Mouse (Mus musculus) ES-E14 (cell line): Measurements from ENCODE around the gene Rnf103. TPM values are rescaled to one million over a fixed set of nuclear protein-coding genes. Genes with fewer than 3 reads are reported as not detected.

Source experiments
- DNase-seq: peaks from one replicate; pipeline ENCODE4 v3.0.0-alpha.2; 2013; ENCODE audit warnings: low read depth, low spot score
- H3K27ac ChIP-seq: 2 replicates; pipeline ENCODE4 v1.5.1; 2012; ENCODE audit warnings: low read depth, mild to moderate bottlenecking, low read length, moderate library complexity, mixed read lengths; ENCODE audit not compliant: poor library complexity, insufficient read depth, severe bottlenecking
- H3K36me3 ChIP-seq: 2 replicates; pipeline ENCODE4 v1.6.1; 2012; ENCODE audit warnings: mild to moderate bottlenecking, low read length, moderate library complexity, mixed read lengths; ENCODE audit not compliant: control insufficient read depth, poor library complexity, insufficient read depth, severe bottlenecking
- H3K4me1 ChIP-seq, 2 experiments: fragments of 150-350 bp in 1 of 2; sonication (generic) in 1 of 2; 2 replicates each; pipeline ENCODE4 v1.6.1; 2012; ENCODE audit warnings: low read length in 2 of 2, mild to moderate bottlenecking in 1 of 2, mixed read lengths in 1 of 2; ENCODE audit not compliant: control insufficient read depth in 2 of 2, insufficient read depth in 2 of 2, poor library complexity in 1 of 2
- H3K4me3 ChIP-seq, 2 experiments: fragments of 150-350 bp in 1 of 2; sonication (generic) in 1 of 2; 2 replicates each; pipeline ENCODE4 v1.5.1; 2012; ENCODE audit warnings: low read length in 2 of 2, low read depth in 1 of 2, mild to moderate bottlenecking in 1 of 2, mixed read lengths in 1 of 2; ENCODE audit not compliant: insufficient read depth in 1 of 2, poor library complexity in 1 of 2, severe bottlenecking in 1 of 2
- H3K9ac ChIP-seq: 2 replicates; pipeline ENCODE4 v1.6.1; 2012; ENCODE audit warnings: low read depth, mild to moderate bottlenecking, low read length, mixed read lengths; ENCODE audit not compliant: poor library complexity, insufficient read depth, severe bottlenecking
- H3K9me3 ChIP-seq: fragments of 150-350 bp; sonication (generic); 2 replicates; pipeline ENCODE4 v1.6.1; 2012; ENCODE audit warnings: low read depth, mild to moderate bottlenecking, low read length; ENCODE audit not compliant: control insufficient read depth, insufficient read depth
- CHD2 ChIP-seq: IDR thresholded peaks from 2 replicates; pipeline ENCODE4 v1.6.1; 2014; ENCODE audit warnings: mild to moderate bottlenecking, low read depth, low read length, inconsistent platforms
- HCFC1 ChIP-seq: IDR thresholded peaks from 2 replicates; pipeline ENCODE4 v1.6.1; 2012; ENCODE audit warnings: low read length, inconsistent platforms, borderline replicate concordance; ENCODE audit not compliant: insufficient read depth
- MAFK ChIP-seq: IDR thresholded peaks from 2 replicates; pipeline ENCODE4 v1.6.1; 2014; ENCODE audit warnings: mild to moderate bottlenecking, low read depth, low read length, inconsistent platforms; ENCODE audit not compliant: insufficient read depth
- ZC3H11A ChIP-seq: IDR thresholded peaks from 2 replicates; pipeline ENCODE4 v1.6.1; 2012; ENCODE audit warnings: low read depth, mild to moderate bottlenecking, inconsistent platforms, low read length, borderline replicate concordance
- ZNF384 ChIP-seq: IDR thresholded peaks from 2 replicates; pipeline ENCODE4 v1.6.1; 2012; ENCODE audit warnings: low read depth, low read length, inconsistent platforms
- in situ Hi-C, 2 experiments: fragments of 600-800 bp; cut with MboI; formaldehyde crosslinking; loops; one replicate each; pipeline ENCODE4 v1.15.1; 2025; ENCODE audit warnings: low sequenced_read_pairs in 2 of 2, inconsistent platforms in 1 of 2; ENCODE audit not compliant: unreplicated experiment in 2 of 2
- total RNA-seq: library from RNA; depleted of rRNA; stranded (reverse); fragments of 300-350 nt; gene quantifications from 2 replicates; pipeline ENCODE4 v1.2.3, GENCODE M21; 2012

The Rnf103 gene
- total RNA-seq, 1 experiment = 7.3 TPM

DNA sequence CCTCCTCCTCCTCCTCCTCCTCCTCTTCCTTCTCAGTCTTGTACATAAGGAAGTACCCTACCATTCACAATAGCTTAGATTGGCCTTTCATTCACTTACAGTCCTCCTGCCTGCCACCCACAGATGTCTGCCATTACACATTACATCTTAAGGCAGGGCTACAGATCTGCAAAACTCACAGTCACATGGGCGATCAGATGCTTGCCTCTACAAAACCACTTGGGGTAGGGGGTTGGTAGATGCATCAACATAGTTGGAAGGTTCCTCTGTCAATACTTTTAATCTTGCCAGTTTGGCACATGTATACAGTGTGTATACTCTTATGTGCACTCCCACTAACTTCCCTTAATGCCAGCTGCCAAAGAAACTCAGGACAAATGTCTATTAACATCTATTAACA lies 13.6 kb upstream of the Rnf103 start:
- DNase-seq = no peak
- Histone ChIP-seq H3K27ac (no peak overlapping the region), H3K9ac (no peak overlapping the region), H3K36me3 (no peaks in the 10 kb centered on the region), H3K4me3 (no peak overlapping the region), H3K4me1 (no peaks in the 10 kb centered on the region), H3K9me3 (no peaks in the 10 kb centered on the region)
- TF ChIP-seq MAFK (no peak), ZC3H11A (no peak), CHD2 (no peak), ZNF384 (no peak), HCFC1 (no peak)
- in situ Hi-C loops = no loop called here

DNA sequence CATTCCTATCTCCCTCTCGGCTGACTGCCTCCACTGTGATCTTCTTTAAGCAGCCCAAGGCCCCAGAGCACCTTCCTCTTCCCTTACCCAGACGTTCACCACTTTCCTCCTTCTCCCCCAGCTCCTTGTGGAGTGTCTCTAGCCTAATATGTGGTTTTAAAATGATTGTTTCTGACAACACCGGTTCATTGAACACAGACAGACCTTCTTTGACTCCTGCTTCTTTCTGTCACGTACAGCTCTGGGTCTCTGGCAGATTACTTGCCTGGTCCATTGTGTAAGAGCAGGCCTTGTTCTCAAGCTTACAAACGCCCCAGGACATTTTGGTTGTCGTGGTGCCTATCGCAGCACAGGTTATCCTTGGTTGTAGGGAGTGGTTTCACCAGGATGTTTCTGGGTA lies 12.6 kb upstream of the Rnf103 start:
- Histone ChIP-seq H3K27ac (no peak overlapping the region), H3K9me3 (no peaks in the 10 kb centered on the region), H3K36me3 (no peaks in the 10 kb centered on the region), H3K4me1 (no peaks in the 10 kb centered on the region), H3K9ac (no peak overlapping the region), H3K4me3 (no peak overlapping the region)
- TF ChIP-seq MAFK (no peak), ZC3H11A (no peak), CHD2 (no peak)
- in situ Hi-C loops = no loop called here
- no peak for DNase-seq

DNA sequence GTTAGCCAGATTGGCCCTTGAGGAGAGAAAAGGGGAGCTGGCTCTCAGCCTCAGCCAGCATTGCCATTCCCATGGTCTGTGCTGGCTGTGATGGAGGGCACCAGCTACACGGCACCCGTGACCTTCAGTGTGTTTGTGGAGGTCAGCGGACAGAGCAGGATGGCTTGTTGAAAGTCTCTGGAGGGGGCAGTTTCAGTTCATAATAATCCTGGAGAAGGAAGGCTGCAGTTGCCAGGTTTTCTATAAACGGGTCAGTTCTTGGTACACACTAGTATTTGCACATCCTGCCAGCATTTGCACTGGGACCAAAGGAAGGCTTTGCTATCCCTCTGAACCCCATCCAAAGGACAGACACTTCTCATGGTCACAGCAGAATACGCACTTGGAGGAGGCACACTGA lies 8.4 kb upstream of the Rnf103 start:
- Histone ChIP-seq H3K4me3 (no peak overlapping the region), H3K36me3 (no peaks in the 10 kb centered on the region), H3K9ac (no peak overlapping the region), H3K4me1 (peaks cover 0 to 2% of the 10 kb centered on the region in 2 experiments; a peak in 1 of 4 replicates), H3K9me3 (no peaks in the 10 kb centered on the region), H3K27ac (no peak overlapping the region)
- TF ChIP-seq ZNF384 (no peak), CHD2 (no peak), ZC3H11A (no peak), HCFC1 (no peak), MAFK (no peak)
- in situ Hi-C loops = no loop called here
- no peak for DNase-seq

DNA sequence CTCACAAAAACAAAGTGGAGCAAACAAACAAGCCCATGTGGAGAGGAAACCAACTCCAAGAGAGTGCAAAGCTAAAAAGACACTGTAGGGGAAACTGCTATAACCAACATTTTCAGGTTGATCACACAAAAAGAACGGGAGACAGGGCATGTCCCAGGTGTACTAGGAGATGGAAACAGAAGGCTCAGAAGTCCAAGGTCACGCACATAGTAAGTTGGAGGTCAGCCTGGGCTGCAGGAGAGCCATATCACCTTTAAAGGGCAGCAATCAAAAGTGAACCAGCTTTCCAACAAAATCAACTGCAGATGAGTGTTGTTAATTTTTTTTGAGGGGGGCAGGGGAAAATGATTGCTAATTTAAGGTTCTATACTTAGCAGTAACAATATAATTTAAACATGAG lies 7.5 kb upstream of the Rnf103 start:
- Histone ChIP-seq H3K36me3 (no peaks in the 10 kb centered on the region), H3K27ac (no peak overlapping the region), H3K4me3 (no peak overlapping the region), H3K9ac (no peak overlapping the region), H3K4me1 (peaks cover 0 to 2% of the 10 kb centered on the region in 2 experiments; a peak in 1 of 4 replicates), H3K9me3 (no peaks in the 10 kb centered on the region)
- TF ChIP-seq CHD2 = no peak
- no peak for TF ChIP-seq HCFC1
- TF ChIP-seq ZNF384 = no peak
- no peak for TF ChIP-seq MAFK
- in situ Hi-C loops = no loop called here
- DNase-seq = no peak

DNA sequence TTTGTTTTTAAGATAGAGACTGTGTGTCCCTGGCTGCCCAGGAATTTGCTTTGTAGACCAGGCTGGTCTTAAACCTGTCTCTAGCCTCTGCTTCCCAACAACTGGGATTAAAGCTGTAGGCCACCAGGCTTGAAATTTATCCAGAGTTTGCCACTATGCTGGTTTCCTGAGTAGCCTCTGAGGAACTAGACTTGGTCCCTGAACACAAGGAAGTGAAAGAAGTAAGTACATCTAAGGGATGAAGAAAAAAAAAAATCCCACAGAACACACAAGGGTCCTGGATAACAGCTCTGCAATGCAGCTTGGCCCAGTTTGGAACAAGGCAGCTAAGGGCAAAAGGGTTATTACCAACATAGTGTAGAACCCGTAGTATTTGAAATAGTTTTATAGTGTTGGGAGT lies 6.8 kb upstream of the Rnf103 start:
- TF ChIP-seq HCFC1 (no peak), CHD2 (no peak), MAFK (no peak), ZC3H11A (no peak), ZNF384 (no peak)
- Histone ChIP-seq H3K4me1 (peaks cover 0 to 2% of the 10 kb centered on the region in 2 experiments; a peak in 1 of 4 replicates), H3K9ac (no peak overlapping the region), H3K36me3 (no peaks in the 10 kb centered on the region), H3K4me3 (no peak overlapping the region), H3K27ac (no peak overlapping the region), H3K9me3 (no peaks in the 10 kb centered on the region)
- no peak for DNase-seq
- in situ Hi-C loops = no loop called here
